Mouse (Mus musculus): ENCODE results near the gene Rpp25l.

The Rpp25l gene

DNA sequence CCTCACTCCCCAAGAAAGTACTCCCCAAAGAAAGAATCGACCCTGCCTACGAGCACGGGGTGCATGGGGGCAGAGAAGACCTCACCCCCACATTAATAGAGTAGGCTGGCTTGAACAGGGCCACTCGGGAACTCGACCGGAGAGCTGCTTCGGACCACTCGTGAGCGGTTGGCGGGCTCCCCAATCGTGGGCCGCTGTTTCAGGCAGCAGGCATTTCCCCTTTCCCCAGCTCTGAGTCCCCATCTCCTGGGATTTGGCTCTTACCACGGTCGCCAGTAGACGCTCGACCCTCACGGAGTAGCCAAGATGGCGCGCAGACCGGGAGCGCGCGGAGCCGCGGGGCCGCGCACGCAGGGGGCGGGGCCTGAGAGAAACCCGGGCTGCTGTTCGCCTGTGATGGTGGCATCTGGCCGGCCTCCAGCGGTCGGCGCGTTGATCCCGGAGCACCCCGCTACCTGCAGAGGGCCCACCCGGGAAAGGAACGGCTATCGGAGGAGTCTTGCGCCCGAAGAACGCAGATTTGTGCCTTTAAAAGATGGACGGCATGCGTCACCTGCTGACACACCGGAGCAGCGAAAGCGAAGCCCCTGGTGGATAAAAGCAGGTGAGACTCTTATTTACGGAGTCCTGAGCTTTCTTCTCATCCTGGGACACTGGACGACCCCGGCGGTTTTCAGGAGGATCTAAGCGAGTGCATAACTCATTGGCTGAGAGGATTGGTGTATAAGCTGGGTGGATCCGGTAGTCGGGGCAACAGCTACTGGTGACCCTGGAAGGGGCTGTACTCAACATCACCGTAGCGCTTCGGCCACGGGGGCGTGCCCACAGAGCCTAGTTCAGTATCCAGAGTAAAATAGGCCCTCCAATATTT is at the start of gene Rpp25l:
Gene Rpp25l (minus strand): TSS at position 338 of the 871 bp plus-strand sequence.
- in situ Hi-C loops (cut with MboI, MseI), result loop anchor here (25.0 kb wide), 1 partner anchor 1001 kb away; the partner anchor contains the start of genes Aptx and Dnaja1

DNA sequence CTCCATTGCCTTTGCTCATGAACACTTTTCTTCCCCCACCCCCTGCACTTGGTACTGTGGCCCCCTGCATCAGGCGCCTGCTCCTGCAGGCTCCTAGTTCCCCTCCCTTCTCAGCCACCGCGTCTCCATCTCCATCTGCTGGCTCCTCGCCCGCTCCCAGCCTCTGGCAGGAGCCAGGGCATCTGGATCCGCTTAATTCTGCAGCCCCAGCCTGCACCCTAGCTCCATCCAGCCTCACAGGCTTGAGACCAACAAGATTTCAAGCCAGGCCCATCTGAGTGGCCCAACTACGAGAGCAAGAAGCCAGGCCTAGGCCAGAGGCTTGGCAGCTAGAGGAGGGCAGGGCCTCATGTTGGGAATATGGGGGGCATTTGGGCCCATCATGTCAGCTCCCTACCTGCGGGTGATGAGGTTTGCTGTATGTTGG is 49.4 kb upstream of the Rpp25l start:
- in situ Hi-C loops (cut with MboI, MseI), result loop anchor here (25.0 kb wide), 1 partner anchor 150 kb away; the partner anchor contains the start of gene Gm21541

DNA sequence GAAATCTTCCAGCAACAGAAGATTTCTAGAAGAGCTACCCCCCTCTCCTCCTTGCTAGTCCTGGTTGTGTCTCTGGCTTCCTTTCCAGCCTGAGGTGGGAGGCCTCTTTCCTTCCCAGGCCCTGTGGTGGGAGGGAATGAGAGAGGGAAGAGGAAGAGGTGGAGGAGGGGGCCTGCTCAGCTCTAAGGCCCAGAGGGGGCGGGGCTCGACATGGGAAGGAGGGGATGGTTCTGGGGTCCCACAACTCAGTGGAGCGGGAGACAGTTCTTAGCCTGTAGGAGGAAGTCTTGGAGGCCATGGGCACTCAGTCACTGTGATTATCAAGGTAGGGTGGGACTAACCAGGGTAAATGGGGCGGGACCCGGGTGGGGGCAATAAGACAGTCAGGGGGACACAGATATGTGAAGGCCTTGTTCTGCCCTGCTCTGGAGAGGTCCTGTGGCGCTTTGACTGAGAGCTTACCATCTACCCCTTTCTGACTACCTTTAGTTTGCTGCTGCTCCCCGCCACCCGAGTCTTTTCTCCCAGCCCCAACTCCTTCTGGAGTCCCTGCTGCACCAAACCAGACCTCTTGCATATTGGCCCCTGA is 48.9 kb upstream of the Rpp25l start:
- in situ Hi-C loops (cut with MboI, MseI), result loop anchor here (25.0 kb wide), 1 partner anchor 150 kb away; the partner anchor contains the start of gene Gm21541

DNA sequence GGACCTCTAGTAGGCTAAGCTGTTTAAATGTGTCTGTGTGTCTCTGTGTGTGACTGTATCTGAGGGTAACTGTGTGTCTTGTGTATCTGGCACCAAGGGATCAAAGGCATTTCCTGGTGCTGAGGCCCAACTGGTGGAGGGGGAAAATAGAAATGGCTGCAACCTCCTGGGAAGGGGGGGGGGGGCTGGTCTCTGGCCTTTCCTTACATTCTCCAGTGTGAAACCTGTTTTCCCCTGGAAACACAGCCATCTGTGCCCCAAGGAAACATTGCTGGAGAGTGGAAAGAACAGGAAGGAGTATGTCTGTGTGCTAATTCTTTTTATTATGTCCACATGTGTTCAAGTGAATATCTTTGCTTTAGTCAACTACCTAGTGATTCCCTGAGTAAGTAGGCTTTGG is 48.3 kb upstream of the Rpp25l start:
- in situ Hi-C loops (cut with MboI, MseI), result loop anchor here (25.0 kb wide), 1 partner anchor 151 kb away; the partner anchor contains the start of gene Gm21541

DNA sequence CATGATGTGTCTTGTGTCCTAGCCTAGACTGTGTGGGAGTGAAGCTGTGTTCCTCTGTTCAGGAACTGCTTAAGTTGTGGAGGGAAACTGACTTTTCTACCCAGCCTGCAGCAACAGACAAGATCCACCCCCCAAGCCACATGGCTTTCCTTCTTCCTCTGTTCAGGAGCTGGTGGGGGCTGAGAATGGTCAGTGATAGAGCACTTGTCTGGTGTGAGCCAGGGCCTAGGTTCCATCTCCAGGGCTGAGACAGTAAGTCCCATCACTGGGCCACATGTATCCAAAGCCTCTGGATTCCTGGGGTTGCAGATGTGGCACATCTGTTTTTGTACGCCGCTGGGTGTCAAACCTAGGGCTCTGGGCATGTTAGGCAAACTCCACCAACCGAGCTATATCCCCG is 47.6 kb upstream of the Rpp25l start:
- in situ Hi-C loops (cut with MboI, MseI), result loop anchor here (25.0 kb wide), 1 partner anchor 151 kb away; the partner anchor contains the start of gene Gm21541

DNA sequence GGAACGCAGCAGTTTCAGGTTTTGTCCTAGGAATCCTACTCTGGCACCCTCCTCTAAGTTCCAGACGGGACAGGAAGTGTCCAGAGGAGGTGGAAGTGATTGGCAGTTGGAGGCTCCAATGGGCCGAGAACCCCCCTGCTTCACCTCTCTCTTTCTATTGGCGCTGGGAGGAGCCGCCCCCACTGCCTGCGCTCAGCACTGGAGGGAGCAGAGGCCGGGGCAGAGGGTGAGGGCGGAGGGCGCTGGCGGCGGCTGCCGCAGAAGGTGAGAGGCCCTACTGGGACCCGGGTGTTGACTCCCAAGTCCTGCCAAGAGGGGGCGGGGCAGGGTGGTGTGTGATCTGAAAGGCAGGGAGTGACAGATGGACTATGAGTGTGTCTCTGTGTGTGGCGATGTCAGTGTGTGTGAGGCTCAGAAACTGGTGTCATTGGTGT is 47.0 kb upstream of the Rpp25l start:
- in situ Hi-C loops (cut with MboI, MseI), result loop anchor here (25.0 kb wide), 1 partner anchor 152 kb away; the partner anchor contains the start of gene Gm21541

DNA sequence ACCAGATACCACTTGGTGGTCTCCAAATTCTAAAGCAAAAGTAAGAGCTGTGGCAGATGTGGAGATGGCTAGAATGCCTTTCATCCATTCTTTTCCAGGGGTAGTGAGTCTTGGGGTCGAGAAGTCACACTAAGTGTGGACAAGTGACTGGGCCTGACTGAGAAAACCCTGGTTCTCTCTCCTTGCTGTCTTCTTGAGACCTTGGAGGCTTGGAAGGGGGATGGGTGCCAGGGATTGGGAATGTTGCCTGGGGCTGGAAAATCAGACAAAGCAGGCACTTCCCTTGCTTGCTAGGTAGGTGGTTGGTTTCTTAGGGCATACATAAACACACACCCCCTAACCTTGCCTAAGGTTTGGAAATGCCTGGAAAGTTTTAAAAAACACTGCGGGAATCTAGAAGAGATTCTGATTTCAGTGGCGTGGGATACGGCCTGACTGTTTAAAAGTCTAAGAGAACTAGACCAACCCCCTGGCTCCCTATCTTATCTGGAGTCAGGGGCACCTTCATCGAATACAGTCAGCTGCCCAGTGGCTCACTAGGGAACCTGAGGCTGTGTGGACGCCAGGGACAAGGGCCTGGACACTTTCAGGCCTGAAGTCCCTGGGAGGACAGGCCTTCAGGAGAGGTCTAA is 46.4 kb upstream of the Rpp25l start:
- in situ Hi-C loops (cut with MboI, MseI), result loop anchor here (25.0 kb wide), 1 partner anchor 153 kb away; the partner anchor contains the start of gene Gm21541

DNA sequence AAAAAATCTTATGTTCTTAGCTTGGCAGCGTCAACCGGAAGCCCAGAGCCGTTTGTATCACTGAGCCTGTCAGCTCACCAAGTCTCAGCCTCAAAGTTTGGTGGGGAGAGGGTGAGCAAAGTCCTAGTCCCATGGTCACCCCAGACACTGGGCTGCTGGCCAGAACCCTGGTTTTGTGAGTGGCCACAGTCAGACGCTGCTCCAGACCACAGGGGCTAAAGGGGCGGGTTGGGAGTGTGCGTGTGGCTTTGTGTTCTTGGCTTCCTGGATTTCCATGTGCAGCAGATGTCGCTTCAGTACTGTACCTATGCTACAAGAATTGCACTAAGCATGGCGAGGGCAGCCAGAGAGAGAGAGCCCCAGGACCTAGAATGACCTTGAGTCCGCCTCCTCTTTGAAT is 45.9 kb upstream of the Rpp25l start:
- in situ Hi-C loops (cut with MboI, MseI), result loop anchor here (25.0 kb wide), 1 partner anchor 153 kb away; the partner anchor contains the start of gene Gm21541

DNA sequence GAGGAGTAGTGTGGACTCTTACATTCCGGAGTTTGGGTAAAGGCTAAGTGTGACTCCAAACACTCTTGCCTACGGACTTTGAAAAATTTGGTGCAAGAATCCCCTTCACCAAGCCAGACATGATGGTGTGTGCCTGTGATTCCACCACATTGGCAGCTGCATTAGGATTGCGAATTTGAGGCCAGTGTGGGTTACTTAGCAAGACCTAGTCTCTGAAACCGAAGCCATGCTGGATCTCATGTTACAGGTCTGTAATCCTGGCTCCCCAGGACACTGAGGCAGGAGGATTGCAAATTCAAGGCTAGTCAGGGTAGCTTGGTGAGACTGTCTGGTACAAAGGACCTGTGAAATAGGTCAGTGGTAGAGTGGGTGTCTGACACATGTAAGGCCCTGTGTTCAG is 45.4 kb upstream of the Rpp25l start:
- in situ Hi-C loops (cut with MboI, MseI), result loop anchor here (25.0 kb wide), 1 partner anchor 154 kb away; the partner anchor contains the start of gene Gm21541

DNA sequence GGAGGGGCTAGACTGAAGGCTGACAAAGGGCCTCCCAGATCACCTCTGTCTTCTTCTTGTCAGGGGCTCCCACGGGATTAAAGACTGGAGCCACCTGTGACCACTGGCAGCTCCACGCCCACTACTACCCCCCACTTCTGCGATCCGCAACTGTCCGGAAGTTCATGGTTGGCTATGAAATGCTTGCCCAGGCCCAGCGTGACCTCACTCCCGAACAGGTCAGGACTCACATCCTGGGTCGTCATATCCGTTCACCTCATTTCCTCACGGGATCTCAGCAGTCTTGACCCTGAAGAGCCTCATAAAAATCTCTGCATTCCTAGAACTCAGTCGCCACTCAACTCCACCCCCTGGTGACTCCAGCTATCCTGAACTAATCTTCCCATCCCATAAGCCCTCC is 44.7 kb upstream of the Rpp25l start:
- in situ Hi-C loops (cut with MboI, MseI), result loop anchor here (25.0 kb wide), 1 partner anchor 154 kb away; the partner anchor contains the start of gene Gm21541

DNA sequence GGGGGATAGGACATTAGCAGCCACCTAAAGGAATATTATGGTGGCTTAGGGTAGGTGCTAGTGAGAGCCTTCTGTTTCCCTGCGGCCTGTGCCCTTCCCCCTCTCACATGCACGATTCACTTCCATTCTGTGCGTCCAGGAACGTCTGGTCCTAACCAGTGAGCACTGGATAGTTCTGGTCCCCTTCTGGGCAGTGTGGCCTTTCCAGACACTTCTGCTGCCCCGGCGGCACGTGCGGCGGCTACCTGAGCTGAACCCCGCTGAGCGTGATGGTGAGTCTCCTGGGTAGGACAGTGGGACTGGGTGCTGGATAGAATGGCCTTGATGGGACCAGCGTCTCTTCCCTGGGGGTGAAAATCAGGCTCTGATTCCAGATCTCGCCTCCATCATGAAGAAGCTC is 44.0 kb upstream of the Rpp25l start:
- in situ Hi-C loops (cut with MboI, MseI), result loop anchor here (25.0 kb wide), 1 partner anchor 155 kb away; the partner anchor contains the start of gene Gm21541

DNA sequence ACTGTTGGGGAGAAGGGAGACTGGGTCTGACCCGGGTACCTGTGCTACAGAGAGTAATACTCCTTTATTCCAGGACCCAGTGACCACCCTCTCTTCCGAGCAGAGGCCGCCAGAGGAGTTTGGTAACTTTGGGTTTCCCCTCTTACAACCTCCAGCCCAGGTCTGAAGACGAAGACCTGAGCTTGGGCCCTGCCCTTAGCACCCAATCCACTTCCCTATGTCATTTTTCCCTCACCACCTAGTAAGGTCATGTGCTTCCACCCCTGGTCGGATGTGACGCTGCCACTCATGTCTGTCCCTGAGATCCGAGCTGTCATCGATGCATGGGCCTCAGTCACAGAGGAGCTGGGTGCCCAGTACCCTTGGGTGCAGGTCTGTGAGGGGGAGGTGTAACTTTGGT is 43.1 kb upstream of the Rpp25l start:
- in situ Hi-C loops (cut with MboI, MseI), result loop anchor here (25.0 kb wide), 1 partner anchor 156 kb away; the partner anchor contains the start of gene Gm21541

DNA sequence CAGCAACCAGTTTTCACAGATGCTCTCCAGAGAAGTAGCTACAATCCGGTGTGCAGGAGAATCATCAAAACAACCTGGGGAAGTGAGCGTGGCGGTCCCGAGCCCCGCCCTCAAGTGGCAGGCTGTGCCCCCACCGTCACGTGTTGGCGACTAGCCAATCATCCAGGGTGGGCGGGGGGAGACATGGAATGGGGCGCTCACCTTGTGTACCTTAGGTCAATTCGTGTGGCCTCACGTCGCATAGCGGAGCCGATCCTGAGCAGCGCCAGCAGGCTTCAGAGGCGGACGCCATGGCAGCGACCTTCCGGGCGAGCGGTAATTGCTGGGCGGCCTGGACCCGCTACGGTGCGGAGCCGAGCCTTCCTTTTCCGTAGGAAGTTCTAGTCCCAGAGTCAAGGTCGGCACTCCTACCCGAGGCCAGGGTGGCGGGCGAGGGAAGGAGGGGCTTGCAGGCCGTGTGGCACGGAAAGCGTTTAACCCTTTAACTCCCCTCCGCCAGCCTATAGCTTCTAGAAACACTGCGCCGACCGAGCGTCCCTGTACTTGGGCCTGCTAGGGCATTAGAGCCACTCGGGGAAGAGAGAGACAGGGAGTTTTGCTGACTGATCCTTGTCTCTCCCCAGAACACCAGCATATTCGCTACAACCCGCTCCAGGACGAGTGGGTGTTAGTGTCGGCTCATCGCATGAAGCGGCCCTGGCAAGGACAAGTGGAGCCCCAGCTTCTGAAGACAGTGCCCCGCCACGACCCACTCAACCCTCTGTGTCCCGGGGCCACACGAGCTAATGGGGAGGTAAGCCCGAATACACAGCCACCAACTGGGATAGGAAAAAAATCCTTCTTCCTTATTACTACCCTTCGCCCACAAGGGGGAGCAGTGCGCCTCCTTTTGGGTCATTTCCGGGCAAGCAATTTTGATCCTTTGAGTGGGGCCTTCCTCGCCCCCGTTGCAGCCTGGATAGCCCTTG is 42.3 kb upstream of the Rpp25l start, which contains the start of gene Sigmar1:
Gene Sigmar1 (minus strand): TSS at position 820 of the 968 bp plus-strand sequence.
- in situ Hi-C loops (cut with MboI, MseI), result loop anchor here (25.0 kb wide), 1 partner anchor 157 kb away; the partner anchor contains the start of gene Gm21541

DNA sequence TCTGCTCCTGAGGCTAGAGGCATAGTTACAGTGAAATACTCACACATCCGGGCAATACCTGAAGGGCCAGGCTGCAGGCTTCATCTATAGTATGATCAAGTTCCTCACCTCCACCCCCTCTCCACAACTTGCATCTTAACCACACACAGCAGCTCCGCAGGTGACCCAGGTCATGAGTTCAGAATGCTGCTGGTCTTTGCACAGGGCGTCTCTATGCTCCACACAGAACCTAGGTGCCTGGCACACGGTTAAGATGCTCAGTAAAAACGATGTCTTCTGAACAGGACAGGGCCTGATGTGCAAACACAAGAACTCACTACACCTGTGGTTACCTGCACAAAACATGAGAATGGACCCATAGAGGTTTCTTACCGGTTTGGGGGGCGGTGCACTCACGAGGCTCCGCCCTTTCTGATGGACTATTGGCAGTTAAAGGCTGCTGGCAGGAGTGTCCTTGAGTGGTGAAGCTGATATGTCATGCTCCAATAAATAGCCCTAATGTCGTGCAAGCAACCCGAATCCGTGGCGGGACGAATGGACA is 41.5 kb upstream of the Rpp25l start, which contains the start of gene Galt:
Gene Galt (plus strand): TSS at position 432 of the 541 bp plus-strand sequence.
- in situ Hi-C loops (cut with MboI, MseI), result loop anchor here (25.0 kb wide), 1 partner anchor 157 kb away; the partner anchor contains the start of gene Gm21541

DNA sequence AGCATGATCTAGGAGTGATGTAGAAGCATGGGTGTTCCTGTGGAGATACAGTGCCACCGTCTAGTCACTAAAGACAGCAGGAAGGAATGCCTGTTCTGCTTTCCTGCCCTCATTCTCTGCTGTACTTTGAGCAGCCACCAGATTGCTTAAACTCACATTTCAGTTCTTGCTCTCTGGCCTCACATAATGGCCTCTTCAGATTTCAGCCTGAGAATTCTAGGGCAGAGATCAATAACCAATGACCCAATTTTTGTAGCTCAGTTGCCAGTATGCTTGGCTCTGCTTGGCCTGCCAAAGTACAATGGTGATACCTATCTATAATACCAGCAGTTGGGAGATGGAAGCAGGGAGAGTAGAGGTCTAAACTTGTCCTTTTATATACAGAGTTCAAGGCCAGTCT is 31.7 kb upstream of the Rpp25l start:
- in situ Hi-C loops (cut with MboI, MseI), result no loop called here

DNA sequence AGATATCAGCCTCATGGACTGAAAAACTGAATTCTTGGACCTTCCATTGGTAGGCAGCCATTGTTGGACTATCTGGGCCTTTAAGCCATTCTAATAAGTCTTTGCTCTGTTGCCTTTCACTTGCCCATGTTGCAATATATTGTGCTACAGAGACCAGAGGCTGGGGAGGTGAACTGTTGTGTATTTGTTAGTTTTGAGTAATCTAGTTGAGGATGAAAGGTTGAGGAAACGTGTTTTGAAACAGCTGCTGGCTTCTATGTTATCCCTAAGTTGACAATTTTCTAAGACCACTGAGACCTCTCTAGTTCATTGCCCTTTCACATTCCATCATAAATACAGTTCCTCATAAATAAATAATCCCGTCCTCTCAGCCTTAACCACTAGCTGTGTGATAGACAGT is 30.8 kb upstream of the Rpp25l start:
- in situ Hi-C loops (cut with MboI, MseI), result no loop called here

DNA sequence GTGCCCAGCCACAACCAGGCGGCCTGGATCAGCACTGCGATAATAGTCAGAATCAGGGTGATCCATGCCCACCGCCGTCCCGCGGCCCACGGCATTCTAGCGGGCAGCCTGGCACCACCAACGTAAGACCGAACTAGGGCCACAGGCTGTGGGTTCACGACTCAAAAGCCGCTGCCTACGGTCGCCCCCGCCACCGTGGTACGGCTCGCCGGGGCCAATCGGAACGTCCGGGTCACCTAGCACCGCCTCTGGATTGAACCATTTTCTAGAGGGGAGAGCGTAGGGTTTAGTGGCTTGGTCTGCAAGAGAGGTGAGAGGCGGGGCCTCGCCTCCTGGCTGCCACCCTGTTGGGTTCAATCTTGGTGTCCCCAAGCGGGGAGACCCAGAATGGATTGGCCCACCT is 27.8 kb upstream of the Rpp25l start:
- in situ Hi-C loops (cut with MboI, MseI), result no loop called here

DNA sequence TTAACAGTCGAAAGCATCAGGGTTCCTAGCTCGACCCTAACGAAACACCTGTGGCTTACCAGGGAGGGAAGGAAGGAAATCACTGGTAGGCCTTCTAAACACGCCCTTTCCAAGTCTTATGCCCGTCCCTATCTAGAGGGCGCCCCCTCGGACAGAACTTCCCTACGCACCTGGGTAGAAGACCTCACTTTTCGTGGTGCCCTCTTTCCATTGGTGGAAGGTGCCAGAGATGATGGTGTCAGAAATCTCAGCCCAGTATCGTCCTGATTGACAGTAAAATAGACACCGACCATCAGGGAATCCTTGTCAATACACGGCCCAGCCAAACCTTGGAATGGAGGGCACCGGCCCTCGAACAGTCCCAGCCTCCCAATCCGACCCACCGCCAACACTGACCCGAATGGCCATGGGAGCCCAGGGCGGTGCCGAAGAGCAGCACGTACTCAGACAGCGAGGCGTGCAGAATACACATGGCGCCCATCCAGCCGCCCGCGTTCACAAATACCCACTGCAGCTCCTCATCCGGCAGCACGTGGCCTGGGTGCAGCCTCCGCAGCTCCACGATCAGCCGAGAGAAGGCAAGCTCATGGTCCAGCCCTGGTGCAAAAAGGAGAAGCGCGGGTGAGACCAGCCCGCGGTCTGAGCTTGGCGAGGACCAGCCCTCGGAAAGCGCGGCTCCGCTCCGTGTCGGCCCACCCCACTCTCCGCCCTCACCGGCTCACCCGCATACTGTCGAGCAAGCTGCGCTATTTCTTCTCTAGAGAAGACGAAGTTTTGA is 27.2 kb upstream of the Rpp25l start:
- in situ Hi-C loops (cut with MboI, MseI), result no loop called here

DNA sequence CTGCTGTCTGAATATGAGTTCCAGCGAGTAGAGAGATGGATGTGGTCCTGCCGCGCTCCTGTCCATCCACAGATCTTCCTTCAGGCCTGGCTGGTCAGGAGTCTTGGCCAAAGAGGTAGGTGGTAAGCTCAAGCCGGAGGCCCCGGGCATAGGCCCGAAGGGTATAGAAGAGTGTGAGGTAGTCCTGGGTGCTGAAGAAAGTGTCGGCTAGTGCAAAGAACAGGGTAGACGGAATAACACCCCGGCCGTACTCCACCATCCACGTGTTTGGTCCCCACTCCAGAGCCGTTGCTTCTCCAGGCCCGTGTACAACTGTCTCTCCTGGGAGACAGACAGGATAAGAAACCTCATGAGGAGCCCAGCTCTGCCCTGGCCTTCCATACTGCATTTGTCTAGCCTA is 25.9 kb upstream of the Rpp25l start:
- in situ Hi-C loops (cut with MboI, MseI), result loop anchor here (10.0 kb wide), 1 partner anchor 1206 kb away; the partner anchor contains the start of gene Dnajb5

All from T-helper 1 cell (primary cell).